Mouse (Mus musculus) left cerebral cortex, postnatal 25 days (tissue): ENCODE results near the gene Nmi. TPM values are rescaled to one million over a fixed set of nuclear protein-coding genes. Genes with fewer than 3 reads are reported as not detected.
"Not testable (repeated sequence)": the region's sequence is repeated elsewhere in the genome, so short reads cannot be mapped to it uniquely, and the experiment has no call there.

Source experiments
- DNase-seq, 2 experiments: peaks; one replicate each; pipeline ENCODE4 v3.0.0; 2022; ENCODE audit warnings: low spot score in 2 of 2, mixed read lengths in 1 of 2
- intact Hi-C: fragments of 180-260 bp; cut with DNase I; formaldehyde crosslinking; loops from one replicate; pipeline ENCODE4 v1.15.1; 2025
- total RNA-seq, 2 experiments: library from RNA; stranded (reverse); gene quantifications; 2 replicates each; pipeline ENCODE4 v1.2.3; 2021

Gene Nmi
- 1 to 10 TPM; 1.1 to 2.4 TPM for total RNA-seq

- intact Hi-C loops = loop anchor here (2.0 kb wide), 1 partner anchor 101 kb away; no protein-coding TSS in a partner anchor
These were observed at the start of gene Nmi for GRCm38 (mm10) chr2:51973410-51973968. Gene Nmi (minus strand): TSS chr2:51973494.

GRCm38 (mm10) chr2:52016361-52016760 lies 43.1 kb upstream of the Nmi start:
- DNase-seq = no peak
- intact Hi-C loops = no loop called here

More at GRCm38 (mm10) chr2:51973410-51973968, at the start of gene Nmi:
- peak in 1 of 2 experiments; percentile 36 for DNase-seq

GRCm38 (mm10) chr2:52013306-52013820 lies 40.1 kb upstream of the Nmi start:
- intact Hi-C loops = no loop called here
- DNase-seq = peak in 1 of 2 experiments; percentile 44

- intact Hi-C loops, DNase-seq: not testable (repeated sequence)
These were observed 38.5 kb upstream of the Nmi start for GRCm38 (mm10) chr2:52011820-52012219.

- intact Hi-C loops = no loop called here
- DNase-seq = no peak
These were observed 33.1 kb upstream of the Nmi start for GRCm38 (mm10) chr2:52006380-52006779.

- DNase-seq = peak in 1 of 2 experiments; percentile 23
- intact Hi-C loops = not testable (repeated sequence)
These were observed 29.0 kb upstream of the Nmi start for GRCm38 (mm10) chr2:52002299-52002698.

- DNase-seq = no peak
- intact Hi-C loops = no loop called here
These were observed 28.2 kb upstream of the Nmi start for GRCm38 (mm10) chr2:52001521-52001920.

GRCm38 (mm10) chr2:51999996-52000395 lies 26.7 kb upstream of the Nmi start:
- peak in 1 of 2 experiments; percentile 63 for DNase-seq
- intact Hi-C loops = no loop called here

- intact Hi-C loops = no loop called here
- no peak for DNase-seq
These were observed 18.2 kb upstream of the Nmi start for GRCm38 (mm10) chr2:51991447-51991846.

GRCm38 (mm10) chr2:51989559-51989958 lies 16.3 kb upstream of the Nmi start:
- intact Hi-C loops = no loop called here
- no peak for DNase-seq

GRCm38 (mm10) chr2:51986695-51987094 lies 13.4 kb upstream of the Nmi start:
- no peak for DNase-seq
- intact Hi-C loops = no loop called here

GRCm38 (mm10) chr2:51986157-51986556 lies 12.9 kb upstream of the Nmi start:
- intact Hi-C loops = no loop called here
- DNase-seq = no peak

GRCm38 (mm10) chr2:51985241-51985640 lies 11.9 kb upstream of the Nmi start:
- intact Hi-C loops = no loop called here
- no peak for DNase-seq

GRCm38 (mm10) chr2:51982288-51982687 lies 9.0 kb upstream of the Nmi start:
- DNase-seq = no peak
- intact Hi-C loops = no loop called here

- intact Hi-C loops = no loop called here
- DNase-seq = no peak
These were observed 8.3 kb upstream of the Nmi start for GRCm38 (mm10) chr2:51981630-51982029.

- intact Hi-C loops = loop anchor here (2.0 kb wide), 1 partner anchor 102 kb away; no protein-coding TSS in a partner anchor
- DNase-seq = peak; percentile 10 to 13
These were observed 469 bp downstream of the Nmi start for GRCm38 (mm10) chr2:51972641-51973409.

- intact Hi-C loops = loop anchor here (2.0 kb wide), 1 partner anchor 103 kb away; no protein-coding TSS in a partner anchor
- DNase-seq = no peak
These were observed 1.2 kb downstream of the Nmi start for GRCm38 (mm10) chr2:51972142-51972541.

GRCm38 (mm10) chr2:51970897-51971296 lies 2.4 kb downstream of the Nmi start:
- intact Hi-C loops = no loop called here

GRCm38 (mm10) chr2:51967288-51967687 lies 6.0 kb downstream of the Nmi start:
- intact Hi-C loops = no loop called here

More at GRCm38 (mm10) chr2:51970897-51971296, 2.4 kb downstream of the Nmi start:
- no peak for DNase-seq

GRCm38 (mm10) chr2:51953648-51954204 lies 19.6 kb downstream of the Nmi start:
- intact Hi-C loops = no loop called here

More at GRCm38 (mm10) chr2:51967288-51967687, 6.0 kb downstream of the Nmi start:
- DNase-seq = no peak

More at GRCm38 (mm10) chr2:51953648-51954204, 19.6 kb downstream of the Nmi start:
- DNase-seq = no peak
